Mouse (Mus musculus): ENCODE results near the gene Creld2.

The Creld2 gene

DNA sequence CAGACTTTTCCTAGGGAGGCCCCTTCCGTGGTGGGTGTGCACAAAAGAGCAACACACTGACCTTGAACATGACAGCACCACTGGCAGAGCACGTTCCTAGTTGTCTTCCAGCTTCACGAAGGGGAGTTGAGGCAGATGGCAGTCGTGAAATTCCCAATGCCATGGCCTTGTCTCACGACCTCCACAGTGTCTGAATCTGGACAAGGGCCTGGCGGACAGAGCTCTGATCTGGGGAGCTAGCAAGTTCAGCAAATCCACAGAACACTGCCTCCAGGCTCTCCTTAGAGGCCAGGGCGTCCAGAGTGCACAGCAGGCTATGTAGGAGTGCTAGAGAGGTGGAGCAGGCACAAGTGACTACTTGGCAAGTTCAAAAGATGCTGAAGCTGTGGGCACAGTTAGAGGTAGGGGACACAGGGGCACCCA lies 47.5 kb downstream of the Creld2 start:
- DNase-seq (ENCODE audit: extremely low spot score, low read depth, low spot score) = no peak

DNA sequence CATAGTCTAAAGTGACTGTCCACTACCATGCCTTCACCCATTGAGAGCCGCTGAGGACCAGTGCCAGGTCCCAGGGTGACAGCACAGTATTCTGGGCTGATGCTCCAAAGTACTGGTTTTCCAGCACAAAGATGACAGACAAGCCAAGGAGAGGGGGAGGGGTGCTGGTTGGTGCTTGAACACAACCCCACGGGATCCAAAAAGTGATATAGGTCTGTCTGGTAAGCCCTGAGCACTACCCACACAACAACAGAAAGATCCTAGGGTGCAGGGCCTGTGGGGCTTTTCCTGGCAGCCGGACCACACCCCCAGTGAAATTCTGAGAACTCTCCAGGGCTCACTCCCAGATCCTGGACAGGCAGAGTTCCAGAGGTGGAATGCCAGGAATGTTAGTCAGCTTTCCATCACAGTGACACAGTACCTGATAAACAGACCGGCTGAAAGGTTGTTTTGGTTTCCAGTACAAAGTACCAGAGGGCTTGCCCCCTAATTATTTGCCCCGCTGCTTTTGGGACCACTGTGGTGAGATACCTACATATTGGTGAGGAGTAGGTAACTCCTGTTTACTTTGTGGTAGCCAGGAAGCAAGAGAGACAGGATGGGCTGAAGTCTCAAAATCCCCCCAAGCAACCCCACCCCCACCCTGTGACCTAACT lies 48.0 kb downstream of the Creld2 start:
- no peak for DNase-seq (ENCODE audit: extremely low spot score, low read depth, low spot score)

DNA sequence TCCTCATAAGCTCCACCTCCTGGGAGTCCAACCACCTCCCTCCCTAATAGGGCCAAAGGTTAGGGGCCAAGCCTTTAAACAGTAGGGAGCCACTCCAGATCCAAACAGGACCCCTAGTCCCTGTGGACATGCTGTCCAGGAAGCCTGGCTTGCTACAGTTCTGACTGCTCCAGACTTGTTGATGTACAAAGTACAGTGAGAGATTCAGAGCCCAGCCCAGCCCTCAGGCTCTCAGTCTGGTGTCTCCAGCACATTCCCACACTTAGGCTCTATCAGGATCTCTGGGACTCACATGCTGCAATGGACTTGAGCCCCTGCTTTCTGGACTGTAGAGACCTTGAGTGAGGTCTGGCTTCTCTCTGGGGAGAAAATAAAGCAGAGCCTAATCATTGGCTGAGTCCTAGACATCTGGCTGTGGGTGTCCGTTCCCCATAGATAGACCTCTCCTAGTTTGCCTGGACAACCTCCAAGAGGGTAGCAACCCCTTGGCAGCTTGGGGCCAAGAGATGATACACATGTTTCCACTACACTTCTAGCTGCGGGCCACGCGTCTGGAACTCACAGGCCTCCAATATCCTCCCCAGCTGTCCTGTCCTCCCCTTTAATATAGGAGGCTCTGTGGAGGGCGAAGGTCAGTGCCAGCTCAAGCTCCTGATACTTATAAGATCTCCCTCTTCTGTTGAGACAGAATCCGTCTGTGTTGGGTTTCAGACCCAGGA lies 48.7 kb downstream of the Creld2 start:
- no peak for DNase-seq (ENCODE audit: extremely low spot score, low read depth, low spot score)

DNA sequence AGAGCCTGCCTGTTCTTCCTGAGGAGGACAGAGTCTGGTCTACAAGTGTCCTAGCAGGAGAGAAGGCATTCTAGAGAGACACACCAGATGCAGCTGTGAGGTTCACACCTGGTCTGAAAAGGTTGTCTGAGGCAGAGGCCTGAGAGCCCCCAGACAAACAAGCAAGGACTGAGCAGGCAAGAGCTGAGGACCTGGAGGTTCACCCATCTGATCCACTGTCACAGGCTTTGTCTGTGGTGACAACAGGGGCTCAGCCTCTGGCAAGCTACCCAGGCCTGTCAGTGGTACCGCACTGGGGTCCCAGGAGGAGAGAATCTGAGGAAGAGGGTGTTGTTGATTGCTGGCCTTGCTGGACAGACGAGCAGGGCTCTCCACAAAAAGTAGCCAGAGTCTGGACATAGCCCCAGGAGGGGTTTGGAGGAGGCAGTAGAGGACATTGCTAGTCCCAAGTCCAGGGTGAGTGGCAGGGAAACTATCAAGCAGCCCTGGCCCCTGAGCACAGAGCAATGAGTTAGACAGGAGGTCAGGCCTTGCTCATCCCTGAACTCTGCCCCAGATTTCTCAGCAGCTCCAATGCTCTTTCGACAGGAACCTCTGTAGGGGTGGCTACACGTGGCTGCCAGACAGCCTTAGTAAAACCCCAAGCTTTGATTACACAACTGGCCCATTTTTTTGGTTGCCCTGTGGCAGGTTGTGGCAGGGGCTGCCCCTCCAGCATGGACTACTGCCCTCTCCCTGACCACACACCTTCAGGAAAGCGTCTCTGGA lies 51.2 kb downstream of the Creld2 start:
- no peak for DNase-seq (ENCODE audit: extremely low spot score, low read depth, low spot score)

DNA sequence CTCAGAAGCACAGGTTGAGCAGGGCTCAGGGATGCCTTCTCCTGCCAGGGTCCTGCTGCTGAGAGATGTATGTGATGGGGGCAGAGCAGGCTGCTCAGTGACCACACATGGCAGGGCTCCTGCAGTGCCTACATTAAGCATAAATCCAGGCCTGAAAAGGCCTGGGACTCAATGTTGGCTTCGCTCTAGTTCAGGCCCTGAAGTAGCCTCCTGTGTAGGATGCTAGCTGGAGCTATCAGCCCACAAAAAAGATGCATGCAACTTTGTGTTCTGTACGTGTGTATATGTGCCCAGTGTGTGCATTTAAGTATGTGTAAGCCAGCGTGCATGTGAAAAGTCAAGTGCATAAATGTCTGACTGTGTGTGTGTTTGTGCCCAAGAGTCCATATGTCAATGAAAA lies 54.6 kb downstream of the Creld2 start:
- DNase-seq (ENCODE audit: extremely low spot score, low read depth, low spot score) = no peak

DNA sequence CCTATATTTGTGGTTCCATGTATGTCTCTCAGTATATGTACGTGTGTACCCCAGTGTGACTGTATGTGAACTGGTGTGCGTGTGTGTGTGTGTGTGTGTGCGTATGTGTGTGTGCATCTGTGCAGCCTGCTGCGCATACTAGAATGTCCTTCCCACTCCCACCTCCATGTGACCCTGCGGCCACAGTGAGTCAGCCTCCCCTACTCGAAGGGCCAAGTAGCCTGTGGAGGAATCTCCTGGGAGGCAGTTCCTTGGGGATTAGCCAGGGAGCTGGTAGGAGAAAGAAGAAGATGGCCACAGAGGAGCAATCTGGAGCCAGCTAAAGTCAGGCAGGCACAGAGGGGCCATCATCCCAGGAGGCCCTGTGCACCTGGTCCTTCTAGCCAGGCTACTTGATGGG lies 55.0 kb downstream of the Creld2 start:
- no peak for DNase-seq (ENCODE audit: extremely low spot score, low read depth, low spot score)

DNA sequence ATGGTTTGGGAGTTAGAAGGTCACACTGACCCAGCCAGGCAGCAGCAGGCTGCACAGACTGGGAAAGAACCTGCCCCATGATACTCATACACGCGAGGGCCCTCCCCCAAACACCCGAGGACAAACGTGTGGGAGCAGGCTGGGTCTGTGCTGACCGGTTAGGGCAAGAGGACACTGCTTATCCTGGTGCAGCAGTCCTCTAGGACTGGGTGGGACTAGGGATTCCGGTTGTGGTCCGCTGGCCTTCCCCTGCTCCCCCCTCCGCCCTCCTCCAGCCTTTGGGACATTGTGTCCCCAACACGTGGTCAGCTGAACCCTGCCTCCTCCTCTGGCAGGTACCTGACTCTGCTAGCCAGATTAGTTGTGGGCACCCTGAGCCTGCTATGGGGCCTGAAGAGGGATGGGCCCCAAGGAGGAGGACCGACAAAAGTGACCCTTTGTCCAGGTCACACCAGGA lies 56.2 kb downstream of the Creld2 start:
- DNase-seq (ENCODE audit: extremely low spot score, low read depth, low spot score) = no peak
